Comparison of ENCODE assay signal across 9 mouse cellular contexts in the genomic region with DNA sequence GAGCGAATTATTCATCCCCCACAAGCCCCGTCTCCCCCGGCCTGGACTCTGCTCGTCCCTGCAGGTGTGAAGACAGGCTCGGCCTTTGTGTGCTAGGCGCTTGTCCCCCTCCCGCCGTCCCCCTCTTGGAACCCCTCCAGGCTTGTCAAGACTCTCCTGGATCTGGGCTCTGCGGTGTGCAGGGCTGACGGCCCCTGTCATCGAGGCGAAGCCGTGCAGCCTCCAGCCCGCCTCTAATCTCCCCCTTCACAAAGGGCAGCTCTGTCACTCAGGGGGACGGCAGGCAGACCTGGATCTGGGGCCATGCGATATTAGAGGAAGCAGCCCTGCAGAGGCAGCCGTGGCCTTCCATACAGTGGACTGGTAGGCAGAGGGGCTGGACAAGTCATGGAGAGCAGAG. TPM values are rescaled to one million over a fixed set of nuclear protein-coding genes. Genes with fewer than 3 reads are reported as not detected.
DNase-seq lines count a peak whose midpoint lies in the region; ATAC-seq and TF ChIP-seq lines count a peak whose summit lies in the region.
"Had no signal": no experiment of that assay in that cellular context is flagged by ENCODE, and none has a peak within 500 bp of the region (broad histone marks: within the 10 kb centered on the region; RNA-seq: fewer than 3 reads in every experiment).

No protein-coding gene starts in this region.

- H3K9ac ChIP-seq in lung, embryonic 14.5 days, result no peak overlapping the region
- peak overlapping the region; percentile 42 for H3K9ac ChIP-seq in forebrain, embryonic 12.5 days
- H3K9ac ChIP-seq in limb, embryonic 11.5 days (ENCODE audit: low read length), result no peak overlapping the region
- no peak overlapping the region for H3K9ac ChIP-seq in neural tube, embryonic 15.5 days (replicated peaks)
- no peak overlapping the region for H3K9ac ChIP-seq in lung, postnatal 0 days (replicated peaks; ENCODE audit: low read depth)

- no peak overlapping the region for H3K27ac ChIP-seq in lung, embryonic 14.5 days (ENCODE audit: low read depth)
- H3K27ac ChIP-seq in forebrain, embryonic 12.5 days, result peak overlapping the region; percentile 56
- H3K27ac ChIP-seq in limb, embryonic 11.5 days (replicated peaks; ENCODE audit: low read depth, low read length), result no peak overlapping the region
- H3K27ac ChIP-seq in neural tube, embryonic 15.5 days (replicated peaks), result no peak overlapping the region
- no peak overlapping the region for H3K27ac ChIP-seq in lung, postnatal 0 days (ENCODE audit: low read length)
- H3K27ac ChIP-seq: kidney, postnatal 0 days had no signal

- no peak for TF ChIP-seq EP300 in lung, postnatal 0 days (IDR thresholded peaks at IDR 0.05)

- DNase-seq in lung, embryonic 14.5 days, result peak; percentile 28
- no peak for DNase-seq in lung, postnatal 14 days
- no peak for DNase-seq in limb, embryonic 11.5 days (ENCODE audit: low spot score)
- no peak for DNase-seq in adrenal gland, adult 8-10 months
- no peak for DNase-seq in lung, postnatal 0 days (ENCODE audit: low spot score)
- DNase-seq in kidney, postnatal 14 days, result no peak

- H3K27me3 ChIP-seq in lung, embryonic 14.5 days (ENCODE audit: insufficient read depth, low read length), result no peaks in the 10 kb centered on the region
- peaks cover 27% of the 10 kb centered on the region for H3K27me3 ChIP-seq in forebrain, embryonic 12.5 days
- H3K27me3 ChIP-seq in limb, embryonic 11.5 days (ENCODE audit: control insufficient read depth, insufficient read depth, low read length), result no peaks in the 10 kb centered on the region; the same call in 1 of the 2 replicates
- H3K27me3 ChIP-seq in neural tube, embryonic 15.5 days (replicated peaks), result 0 out of 2 replicates have a peak, but pooled peaks cover 2% of the 10 kb centered on the region
- no peaks in the 10 kb centered on the region for H3K27me3 ChIP-seq in lung, postnatal 0 days (replicated peaks; ENCODE audit: insufficient read depth, low read length)

- no peaks in the 10 kb centered on the region for H3K4me1 ChIP-seq in lung, embryonic 14.5 days (ENCODE audit: insufficient read depth)
- peaks cover 36% of the 10 kb centered on the region for H3K4me1 ChIP-seq in forebrain, embryonic 12.5 days
- 0 out of 2 replicates have a peak, but pooled peaks cover 5% of the 10 kb centered on the region for H3K4me1 ChIP-seq in limb, embryonic 11.5 days (ENCODE audit: control insufficient read depth, insufficient read depth, low read length)
- H3K4me1 ChIP-seq in neural tube, embryonic 15.5 days, result peaks cover 17% of the 10 kb centered on the region
- peaks cover 13% of the 10 kb centered on the region for H3K4me1 ChIP-seq in lung, postnatal 0 days (ENCODE audit: insufficient read depth, low read depth, low read length)

- peak overlapping the region; percentile 44 for H3K4me2 ChIP-seq in lung, embryonic 14.5 days
- peak overlapping the region; percentile 51 for H3K4me2 ChIP-seq in forebrain, embryonic 12.5 days
- H3K4me2 ChIP-seq in limb, embryonic 11.5 days (ENCODE audit: low read depth, severe bottlenecking), result peak overlapping the region; percentile 13; the same call in 1 of the 2 replicates
- peak overlapping the region; percentile 38 for H3K4me2 ChIP-seq in neural tube, embryonic 15.5 days
- no peak overlapping the region for H3K4me2 ChIP-seq in lung, postnatal 0 days (replicated peaks; ENCODE audit: low read depth, low read length)

- H3K36me3 ChIP-seq in lung, embryonic 14.5 days (ENCODE audit: insufficient read depth), result no peaks in the 10 kb centered on the region
- H3K36me3 ChIP-seq in forebrain, embryonic 12.5 days (replicated peaks), result no peaks in the 10 kb centered on the region
- no peaks in the 10 kb centered on the region for H3K36me3 ChIP-seq in limb, embryonic 11.5 days (ENCODE audit: control insufficient read depth, insufficient read depth, low read length)
- H3K36me3 ChIP-seq in neural tube, embryonic 15.5 days, result no peaks in the 10 kb centered on the region
- no peaks in the 10 kb centered on the region for H3K36me3 ChIP-seq in lung, postnatal 0 days (ENCODE audit: insufficient read depth, low read length)

- no peak overlapping the region for H3K4me3 ChIP-seq in lung, embryonic 14.5 days (ENCODE audit: low read depth, low read length)
- peak overlapping the region; percentile 19 for H3K4me3 ChIP-seq in forebrain, embryonic 12.5 days (replicated peaks)
- H3K4me3 ChIP-seq in limb, embryonic 11.5 days (ENCODE audit: low read depth, low read length), result no peak overlapping the region
- no peak overlapping the region for H3K4me3 ChIP-seq in neural tube, embryonic 15.5 days (replicated peaks)
- no peak overlapping the region for H3K4me3 ChIP-seq in lung, postnatal 0 days (ENCODE audit: low read depth, low read length)

- TF ChIP-seq CTCF in lung, embryonic 14.5 days (IDR thresholded peaks at IDR 0.05; ENCODE audit: low read depth), result no peak
- TF ChIP-seq CTCF in lung, postnatal 0 days (IDR thresholded peaks at IDR 0.05), result no peak

- H3K9me3 ChIP-seq in lung, embryonic 14.5 days (ENCODE audit: low read depth, low read length), result no peaks in the 10 kb centered on the region
- H3K9me3 ChIP-seq in forebrain, embryonic 12.5 days, result no peaks in the 10 kb centered on the region
- no peaks in the 10 kb centered on the region; the same call in 1 of the 2 replicates for H3K9me3 ChIP-seq in limb, embryonic 11.5 days (ENCODE audit: control insufficient read depth, low read length)
- H3K9me3 ChIP-seq in neural tube, embryonic 15.5 days (replicated peaks), result no peaks in the 10 kb centered on the region
- no peaks in the 10 kb centered on the region for H3K9me3 ChIP-seq in lung, postnatal 0 days (ENCODE audit: low read length)

- ATAC-seq in lung, embryonic 14.5 days (ENCODE audit: insufficient read depth), result peak; percentile 62; the same call in 1 of the 2 replicates
- peak; percentile 86 for ATAC-seq in forebrain, embryonic 12.5 days (ENCODE audit: low FRiP score)
- ATAC-seq in limb, embryonic 11.5 days (ENCODE audit: insufficient number of reproducible peaks, low FRiP score, low TSS enrichment, low read depth), result 0 out of 2 replicates have a peak, but pooled peaks have one; percentile 27
- ATAC-seq in neural tube, embryonic 15.5 days (ENCODE audit: low FRiP score), result peak; percentile 49; the same call in 1 of the 2 replicates
- ATAC-seq in lung, postnatal 0 days, result no peak

- WGBS in lung, embryonic 14.5 days, result 6% methylated on average over 17 of the region's 17 CpGs
- WGBS in forebrain, embryonic 12.5 days, result under 1% methylated on average over 17 of the region's 17 CpGs
- WGBS in limb, embryonic 11.5 days, result 13% methylated on average over 17 of the region's 17 CpGs
- WGBS in neural tube, embryonic 15.5 days, result 5% methylated on average over 17 of the region's 17 CpGs
- 7% methylated on average over 17 of the region's 17 CpGs for WGBS in lung, postnatal 0 days

RNA-seq across cellular contexts. Expression of a gene that starts 47.8 kb away (rescaled TPM):
- polyA plus RNA-seq in lung, embryonic 14.5 days (2014; fragmentation: Nextera tagmentation; extraction: Ambion mirVana), result 437 and 440 TPM in 2 replicates
- 238 and 258 TPM in 2 replicates for polyA plus RNA-seq in forebrain, embryonic 12.5 days (2016; fragmentation: Nextera tagmentation; extraction: Ambion mirVana)
- 332 and 352 TPM in 2 replicates for polyA plus RNA-seq in limb, embryonic 11.5 days (2014; fragmentation: Nextera tagmentation; extraction: Ambion mirVana)
- polyA plus RNA-seq in neural tube, embryonic 15.5 days (2015; fragmentation: Nextera tagmentation; extraction: Ambion mirVana), result 294 and 318 TPM in 2 replicates
- 100 to 1,000 TPM; 275 to 361 (median 317) TPM for total RNA-seq in adrenal gland, adult 8-10 months (2022)
- polyA plus RNA-seq in lung, postnatal 0 days (2015; fragmentation: Nextera tagmentation; extraction: Ambion mirVana), result 209 and 226 TPM in 2 replicates
